Mouse (Mus musculus) spleen, postnatal 10 days (tissue): Measurements from ENCODE around the gene Igbp1b.

Source experiments
- DNase-seq, 2 experiments: peaks; one replicate each; pipeline ENCODE4 v3.0.0; 2021 to 2022; ENCODE audit warnings: low spot score in 2 of 2

The Igbp1b gene

GRCm38 (mm10) chr6:138658516-138658915, at the start of gene Igbp1b:
Gene Igbp1b (minus strand): TSS chr6:138658544.
- no peak for DNase-seq

GRCm38 (mm10) chr6:138682959-138683358, 24.6 kb upstream of the Igbp1b start:
- DNase-seq = no peak

- no peak for DNase-seq
These were observed 14.4 kb upstream of the Igbp1b start for GRCm38 (mm10) chr6:138672704-138673141.

- no peak for DNase-seq
These were observed 7.1 kb upstream of the Igbp1b start for GRCm38 (mm10) chr6:138665416-138665815.

GRCm38 (mm10) chr6:138645604-138646003, 12.7 kb downstream of the Igbp1b start:
- no peak for DNase-seq

- DNase-seq = no peak
These were observed 19.0 kb downstream of the Igbp1b start for GRCm38 (mm10) chr6:138639351-138639750.

- DNase-seq = no peak
These were observed 37.6 kb downstream of the Igbp1b start for GRCm38 (mm10) chr6:138620786-138621185.

GRCm38 (mm10) chr6:138618396-138618795, 39.9 kb downstream of the Igbp1b start:
- DNase-seq = no peak
